Mouse (Mus musculus) bone marrow, adult 2 months (tissue): ENCODE data around the gene Usp25. TPM values are rescaled to one million over a fixed set of nuclear protein-coding genes. Genes with fewer than 3 reads are reported as not detected.
A peak's percentile ranks its signal among the peaks of the same experiment; 100 is the strongest.

Source experiments
- H3K27ac ChIP-seq: fragments of 200-500 bp; 2 replicates; pipeline ENCODE4 v1.5.1; 2012; ENCODE audit warnings: low read depth, mild to moderate bottlenecking, control low read depth, inconsistent platforms, low read length; ENCODE audit not compliant: control insufficient read depth, poor library complexity, insufficient read depth
- H3K4me1 ChIP-seq: fragments of 200-500 bp; 2 replicates; pipeline ENCODE4 v1.6.1; 2011; ENCODE audit warnings: low read length; ENCODE audit not compliant: control insufficient read depth, insufficient read depth
- H3K4me3 ChIP-seq: fragments of 200-500 bp; replicated peaks from 2 replicates; pipeline ENCODE3; 2011; ENCODE audit warnings: mild to moderate bottlenecking, low read depth, low read length, control low read depth; ENCODE audit not compliant: control insufficient read depth
- CTCF ChIP-seq: fragments of 200-500 bp; IDR thresholded peaks from 2 replicates; pipeline ENCODE4 v1.5.1; 2011; ENCODE audit warnings: low read length, control low read depth; ENCODE audit not compliant: control insufficient read depth, insufficient read depth
- POLR2A ChIP-seq: fragments of 200-500 bp; IDR thresholded peaks from 2 replicates; pipeline ENCODE4 v1.6.1; 2011; ENCODE audit warnings: low read depth, mild to moderate bottlenecking, control low read depth, low read length, borderline replicate concordance; ENCODE audit not compliant: control insufficient read depth
- WGBS: fragments of 180-500 bp; shearing (Covaris S2); methylation state at CpG from one replicate; pipeline ENCODE4 v1.1.7; 2018; 5-methylcytosine and 5-hydroxymethylcytosine counted together
- polyA plus RNA-seq: library from polyadenylated mRNA; stranded (reverse); fragments of >200 nt; gene quantifications from 2 replicates; pipeline ENCODE4 v1.2.4, GENCODE M21; 2011; ENCODE audit warnings: low replicate concordance; ENCODE audit not compliant: missing spikeins, insufficient read depth, insufficient read length

Gene Usp25
- polyA plus RNA-seq, 1 experiment = 54.2 TPM

DNA sequence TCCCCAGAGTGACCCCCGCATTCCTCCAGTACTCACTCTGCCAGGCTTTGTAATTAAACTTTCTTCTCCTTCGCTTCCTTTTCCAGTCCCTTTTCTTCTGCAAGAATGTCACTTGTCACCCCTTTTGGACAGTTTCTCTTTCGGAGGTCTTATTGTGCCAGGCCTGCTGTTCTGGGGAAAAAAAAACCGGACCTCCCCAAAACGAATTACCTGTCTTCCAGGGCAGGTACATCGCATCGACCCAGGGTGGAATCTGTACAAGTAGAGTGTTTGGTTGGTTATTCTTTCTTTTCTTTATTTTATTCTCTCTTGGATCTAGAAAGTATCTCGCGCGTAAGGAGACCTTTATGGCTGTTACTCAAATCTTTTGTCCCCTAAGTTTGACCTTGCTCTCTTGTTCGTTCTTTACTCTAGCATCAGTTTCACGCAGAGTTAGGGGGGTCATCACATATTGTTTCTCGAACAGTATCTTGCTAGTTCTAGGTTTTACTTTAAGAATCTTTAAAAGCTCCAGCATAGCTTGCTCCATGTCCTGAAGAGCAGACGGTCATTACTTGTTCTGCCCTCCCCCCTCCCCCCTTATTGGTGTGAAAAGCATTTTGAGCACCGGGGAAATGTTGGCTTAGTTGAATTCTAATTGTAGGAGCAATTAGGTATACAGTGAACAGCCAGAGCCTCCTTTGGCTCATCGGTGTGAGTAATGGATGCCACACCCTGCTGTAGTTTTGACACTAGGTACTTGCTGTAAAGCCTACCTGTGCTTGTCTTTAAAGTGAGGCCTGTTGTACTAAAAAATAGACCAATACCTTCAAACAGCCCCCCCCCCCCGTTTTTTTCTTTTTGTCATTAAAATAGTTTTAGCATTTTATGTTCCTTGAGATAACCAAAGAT lies 1.1 kb downstream of the Usp25 start:
- peaks cover 2% of the 10 kb centered on the region for H3K4me1 ChIP-seq
- TF ChIP-seq CTCF = no peak
- no peak for TF ChIP-seq POLR2A
- peak overlapping the region; percentile 87 for H3K4me3 ChIP-seq
- H3K27ac ChIP-seq = peak overlapping the region; percentile 97
- 2% methylated on average over 17 of the region's 17 CpGs for WGBS

DNA sequence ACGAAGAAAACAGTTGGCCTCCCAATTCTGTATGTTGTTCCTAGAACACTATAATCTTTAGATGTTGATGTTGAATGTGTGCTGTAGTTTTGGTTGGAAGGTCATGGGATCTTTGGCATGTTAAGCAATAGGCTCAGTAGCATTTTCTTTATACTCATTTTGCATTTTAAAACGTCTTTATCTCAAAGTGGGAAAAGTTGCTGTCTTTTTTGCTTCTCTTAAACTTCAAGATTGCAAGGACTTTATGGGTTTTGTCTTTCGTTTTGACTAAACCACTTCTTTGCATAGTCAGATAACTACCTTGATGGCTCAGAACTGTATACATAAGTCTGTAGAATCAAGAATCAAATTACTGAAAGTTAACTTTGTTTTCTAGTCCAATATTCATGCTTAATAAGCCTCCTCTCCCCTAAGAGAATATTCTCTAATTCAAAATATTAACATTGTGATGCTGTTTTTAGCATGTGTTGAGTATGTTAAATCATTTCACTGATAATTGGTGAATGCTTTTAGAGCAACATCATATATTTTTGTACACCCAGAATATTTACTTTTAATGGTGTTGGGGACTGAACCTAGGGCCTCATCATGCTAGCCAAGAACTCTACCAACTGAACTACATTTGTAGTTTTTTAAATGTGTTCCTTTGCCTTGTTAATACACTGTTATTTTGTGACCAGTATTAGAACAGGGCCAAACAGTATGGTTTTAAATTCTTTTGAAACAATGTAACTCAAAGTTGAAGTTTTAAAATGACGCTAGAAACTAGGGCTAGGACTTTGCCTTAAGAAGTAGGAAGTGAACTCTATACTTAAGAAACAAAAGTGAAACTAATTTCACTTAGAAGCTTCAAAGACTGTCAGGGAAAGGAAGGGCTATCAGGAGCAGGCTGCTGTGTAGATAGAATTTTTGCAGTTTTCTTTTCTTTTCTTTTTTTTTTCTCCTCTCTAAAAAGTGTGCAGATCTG lies 2.2 kb downstream of the Usp25 start:
- H3K4me3 ChIP-seq = peak overlapping the region; percentile 87
- WGBS = 2% methylated on average over 4 of the region's 4 CpGs
- peaks cover 7% of the 10 kb centered on the region for H3K4me1 ChIP-seq
- no peak overlapping the region for H3K27ac ChIP-seq
- no peak for TF ChIP-seq POLR2A

DNA sequence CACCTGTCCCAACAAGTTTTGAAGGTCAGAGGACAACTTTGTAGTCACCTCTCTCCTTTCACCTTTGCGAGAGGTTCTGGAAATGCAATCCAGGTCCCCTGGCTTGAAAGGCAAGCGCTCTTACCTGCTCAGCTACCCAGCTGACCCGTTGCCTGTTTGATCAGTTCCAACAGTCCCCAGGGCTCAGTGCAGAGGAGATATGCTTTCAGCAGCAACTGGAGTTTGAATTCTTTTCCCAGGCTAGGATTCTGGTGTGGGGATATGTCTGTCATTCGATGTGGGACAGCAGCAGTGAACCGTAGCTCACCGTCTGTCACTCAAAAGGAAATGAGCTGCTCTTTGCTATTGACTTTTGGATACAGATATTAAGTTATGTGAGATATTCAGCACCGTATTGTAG lies 4.4 kb downstream of the Usp25 start:
- no peak overlapping the region for H3K4me3 ChIP-seq
- H3K27ac ChIP-seq = no peak overlapping the region

DNA sequence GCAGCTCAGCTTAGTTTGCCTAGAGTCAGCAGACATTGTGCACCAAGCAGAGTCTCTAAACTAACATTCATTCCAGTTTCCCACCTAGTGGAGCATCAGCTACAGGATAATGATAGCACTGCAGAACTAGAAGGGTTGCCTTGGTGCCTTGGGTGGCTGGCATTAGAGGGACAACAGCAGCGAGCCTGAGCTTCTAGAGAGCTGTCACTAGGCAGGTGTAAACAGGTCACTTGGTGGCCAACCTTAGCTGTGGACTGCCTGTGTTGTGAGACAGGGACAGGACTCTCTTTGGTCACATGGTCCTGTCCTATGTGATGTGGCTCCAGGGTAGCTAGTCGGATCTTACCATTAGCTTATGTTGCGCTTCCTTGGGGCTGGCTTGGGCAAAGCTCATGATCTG lies 6.7 kb downstream of the Usp25 start:
- 66% methylated on average over 3 of the region's 3 CpGs for WGBS
- TF ChIP-seq POLR2A = no peak
- no peak for TF ChIP-seq CTCF
- Histone ChIP-seq H3K27ac (peak overlapping the region; percentile 48; the same call in 1 of the 2 replicates), H3K4me3 (peak overlapping the region; percentile 8), H3K4me1 (peaks cover 7% of the 10 kb centered on the region)

More for the DNA sequence above, 4.4 kb downstream of the Usp25 start:
- peaks cover 7% of the 10 kb centered on the region for H3K4me1 ChIP-seq
- WGBS = 74% methylated on average over 7 of the region's 7 CpGs
- TF ChIP-seq POLR2A (no peak), CTCF (no peak)

DNA sequence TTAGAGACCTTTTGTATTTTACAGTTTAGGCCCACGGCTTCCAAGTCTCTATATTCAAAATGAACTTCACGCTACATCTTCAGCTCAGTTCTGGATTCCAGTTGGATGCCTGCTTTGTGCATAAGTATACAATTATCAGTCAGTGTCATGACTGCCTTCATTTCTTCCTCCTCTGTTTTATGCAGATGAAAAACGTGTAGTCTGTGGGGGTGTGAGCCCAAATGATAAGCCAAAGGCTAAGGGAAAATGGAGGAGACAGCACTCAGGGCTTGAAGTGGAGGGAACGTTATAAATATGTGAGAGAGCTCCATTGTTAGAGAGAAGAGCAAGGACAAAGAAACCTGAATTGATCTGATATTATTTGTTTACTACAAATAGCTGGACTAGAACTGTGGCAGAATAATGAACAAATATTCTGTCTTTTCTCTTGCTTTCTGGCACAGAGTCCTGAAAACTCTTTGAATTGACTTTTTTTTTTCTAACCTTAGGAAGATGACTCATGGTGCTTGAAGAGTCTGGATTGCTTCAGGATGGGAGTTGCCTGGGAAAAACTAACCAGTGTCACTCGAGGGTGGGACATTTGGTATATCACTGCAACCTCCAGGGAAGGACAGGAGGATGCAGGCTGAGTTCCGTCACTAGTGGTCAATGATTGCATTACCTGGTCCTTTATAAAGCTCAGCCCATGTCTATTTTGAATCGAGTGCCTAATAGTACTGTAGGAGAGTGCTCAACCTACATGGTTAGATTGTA lies 10.3 kb downstream of the Usp25 start:
- WGBS = 77% methylated on average over 7 of the region's 7 CpGs
- TF ChIP-seq POLR2A (no peak), CTCF (no peak)
- Histone ChIP-seq H3K4me3 (no peak overlapping the region), H3K27ac (no peak overlapping the region), H3K4me1 (peaks cover 6% of the 10 kb centered on the region)

DNA sequence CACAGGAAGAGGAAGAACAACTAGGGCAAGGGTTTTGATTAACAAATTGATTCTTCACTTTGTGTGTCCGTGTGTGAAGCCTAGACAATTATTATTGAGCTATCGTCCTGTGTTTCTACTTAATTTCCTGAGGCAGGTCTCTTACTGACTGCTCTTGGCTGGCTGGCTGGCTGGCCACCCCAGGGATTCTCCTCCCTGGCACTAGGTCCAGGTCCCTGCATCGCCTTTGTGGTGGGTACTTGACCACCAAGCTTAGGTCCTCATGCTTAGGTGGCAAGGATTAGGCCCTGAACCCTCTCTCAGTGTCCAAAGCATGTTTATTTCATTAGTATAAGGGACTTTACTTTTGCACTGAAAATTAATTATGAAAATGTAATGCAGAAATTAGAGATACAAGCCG lies 12.6 kb downstream of the Usp25 start:
- no peak overlapping the region for H3K4me3 ChIP-seq
- 86% methylated on average over 4 of the region's 4 CpGs for WGBS
- peak overlapping the region; percentile 41 for H3K27ac ChIP-seq
- H3K4me1 ChIP-seq = peaks cover 3% of the 10 kb centered on the region
- no peak for TF ChIP-seq POLR2A
- no peak for TF ChIP-seq CTCF

DNA sequence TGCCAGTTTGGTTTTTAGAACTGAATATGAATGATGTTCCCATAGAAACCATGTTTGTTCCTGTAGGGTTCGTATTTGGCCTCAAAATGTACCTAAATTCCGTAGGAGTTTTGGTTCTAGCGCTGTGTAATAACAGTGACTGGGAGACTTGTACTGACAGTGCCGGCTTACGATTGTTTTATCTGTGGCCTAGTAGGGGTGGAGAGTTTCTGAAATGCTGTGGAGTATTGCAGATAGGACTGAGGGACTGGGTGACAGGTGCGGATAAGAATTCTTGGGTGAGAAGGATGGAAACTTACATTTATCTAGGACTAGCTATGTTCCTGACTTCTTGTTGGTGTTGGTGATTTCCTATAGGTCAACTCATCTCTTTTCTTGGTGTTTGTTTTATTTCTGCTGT lies 13.4 kb downstream of the Usp25 start:
- TF ChIP-seq CTCF (no peak), POLR2A (no peak)
- peaks cover 3% of the 10 kb centered on the region for H3K4me1 ChIP-seq
- WGBS = 56% methylated on average over 6 of the region's 6 CpGs
- peak overlapping the region; percentile 87; the same call in 1 of the 2 replicates for H3K27ac ChIP-seq
- H3K4me3 ChIP-seq = peak overlapping the region; percentile 37
